26 mouse cellular contexts compared by ENCODE assay signal in genomic region chr10:79530241-79530640, GRCm38 (mm10). TPM values are rescaled to one million over a fixed set of nuclear protein-coding genes. Genes with fewer than 3 reads are reported as not detected.
DNase-seq lines count a peak whose midpoint lies in the region; ATAC-seq and TF ChIP-seq lines count a peak whose summit lies in the region.
"Had no signal": no experiment of that assay in that cellular context is flagged by ENCODE, and none has a peak within 500 bp of the region (broad histone marks: within the 10 kb centered on the region; RNA-seq: fewer than 3 reads in every experiment).

No protein-coding gene starts in this region.

- H3K4me2 ChIP-seq in forebrain, embryonic 13.5 days = no peak overlapping the region
- H3K4me2 ChIP-seq in intestine, postnatal 0 days (replicated peaks; ENCODE audit: low read depth) = 0 out of 2 replicates have a peak overlapping the region, but pooled peaks have one; percentile 13
- H3K4me2 ChIP-seq in intestine, embryonic 15.5 days (replicated peaks) = no peak overlapping the region; the same call in 1 of the 2 replicates
- no peak overlapping the region for H3K4me2 ChIP-seq in midbrain, embryonic 11.5 days
- H3K4me2 ChIP-seq: embryonic facial prominence, embryonic 12.5 days; heart, embryonic 13.5 days; liver, embryonic 13.5 days; midbrain, embryonic 15.5 days; neural tube, embryonic 15.5 days had no signal

- peaks cover 42% of the 10 kb centered on the region for H3K36me3 ChIP-seq in forebrain, embryonic 10.5 days (replicated peaks)
- peaks cover 6% of the 10 kb centered on the region for H3K36me3 ChIP-seq in forebrain, embryonic 13.5 days (ENCODE audit: poor library complexity, severe bottlenecking)
- peaks cover 39% of the 10 kb centered on the region for H3K36me3 ChIP-seq in intestine, postnatal 0 days (ENCODE audit: control insufficient read depth, insufficient read depth)
- H3K36me3 ChIP-seq in intestine, embryonic 15.5 days = 0 out of 2 replicates have a peak, but pooled peaks cover 12% of the 10 kb centered on the region
- peaks cover 20% of the 10 kb centered on the region for H3K36me3 ChIP-seq in midbrain, embryonic 10.5 days
- peaks cover 3% of the 10 kb centered on the region; the same call in 1 of the 2 replicates for H3K36me3 ChIP-seq in midbrain, embryonic 11.5 days (ENCODE audit: control insufficient read depth, insufficient read depth, low read length)
- H3K36me3 ChIP-seq: midbrain, embryonic 15.5 days had no signal

- H3K4me3 ChIP-seq in forebrain, embryonic 10.5 days = no peak overlapping the region
- no peak overlapping the region for H3K4me3 ChIP-seq in forebrain, embryonic 13.5 days
- no peak overlapping the region for H3K4me3 ChIP-seq in intestine, postnatal 0 days (ENCODE audit: low read depth, low read length)
- no peak overlapping the region for H3K4me3 ChIP-seq in intestine, embryonic 15.5 days (replicated peaks)
- no peak overlapping the region for H3K4me3 ChIP-seq in midbrain, embryonic 10.5 days
- no peak overlapping the region for H3K4me3 ChIP-seq in midbrain, embryonic 11.5 days (ENCODE audit: low read depth, low read length)
- H3K4me3 ChIP-seq: embryonic facial prominence, embryonic 12.5 days; erythroblast, embryonic 14.5 days; heart, embryonic 13.5 days; liver, embryonic 13.5 days; midbrain, embryonic 15.5 days; myocyte; neural tube, embryonic 15.5 days had no signal

- no peak for TF ChIP-seq CTCF in intestine, postnatal 0 days (IDR thresholded peaks at IDR 0.05; ENCODE audit: low read depth)

- H3K9ac ChIP-seq in forebrain, embryonic 13.5 days = no peak overlapping the region
- H3K9ac ChIP-seq in intestine, postnatal 0 days (ENCODE audit: low read depth, low read length) = no peak overlapping the region
- H3K9ac ChIP-seq in intestine, embryonic 15.5 days = no peak overlapping the region
- no peak overlapping the region for H3K9ac ChIP-seq in midbrain, embryonic 11.5 days (ENCODE audit: low read length)
- H3K9ac ChIP-seq: embryonic facial prominence, embryonic 12.5 days; forebrain, postnatal 0 days; heart, embryonic 13.5 days; liver, embryonic 13.5 days; midbrain, embryonic 15.5 days; neural tube, embryonic 15.5 days had no signal

- peak; percentile 12 for DNase-seq in forebrain, embryonic 10.5 days (ENCODE audit: extremely low spot score, low spot score)
- peak; percentile 11 for DNase-seq in midbrain, embryonic 10.5 days (ENCODE audit: low spot score)
- no peak for DNase-seq in midbrain, embryonic 11.5 days (ENCODE audit: low spot score, missing footprints)
- peak; percentile 16 to 47 for DNase-seq in urinary bladder, postnatal 4 days (ENCODE audit: low spot score in 2 of 2)
- no peak for DNase-seq in urinary bladder, adult 2 months (ENCODE audit: low spot score)
- DNase-seq: adrenal gland, adult 8-10 months; cerebellum, adult 9-10 months; forebrain, postnatal 0 days; kidney, adult 8-10 months; kidney, postnatal 14 days; liver, embryonic 13.5 days; right cerebral cortex, postnatal 14 days; thymus, postnatal 36 days had no signal

- ATAC-seq in forebrain, embryonic 13.5 days = no peak
- no peak for ATAC-seq in intestine, postnatal 0 days
- no peak for ATAC-seq in intestine, embryonic 15.5 days
- no peak for ATAC-seq in midbrain, embryonic 11.5 days (ENCODE audit: low FRiP score)
- ATAC-seq: CD4-positive, CD25-positive, alpha-beta regulatory T cell, adult 4 months; forebrain, postnatal 0 days; hindbrain, embryonic 16.5 days; midbrain, embryonic 15.5 days; Patski had no signal

- peaks cover 27% of the 10 kb centered on the region for H3K4me1 ChIP-seq in forebrain, embryonic 10.5 days
- peaks cover 17% of the 10 kb centered on the region for H3K4me1 ChIP-seq in forebrain, embryonic 13.5 days
- H3K4me1 ChIP-seq in intestine, postnatal 0 days (replicated peaks; ENCODE audit: control insufficient read depth, insufficient read depth, low read length) = no peaks in the 10 kb centered on the region
- H3K4me1 ChIP-seq in intestine, embryonic 15.5 days (replicated peaks) = 0 out of 2 replicates have a peak, but pooled peaks cover 8% of the 10 kb centered on the region
- peaks cover 22% of the 10 kb centered on the region for H3K4me1 ChIP-seq in midbrain, embryonic 10.5 days
- H3K4me1 ChIP-seq in midbrain, embryonic 11.5 days (ENCODE audit: control insufficient read depth, insufficient read depth, low read length) = 0 out of 2 replicates have a peak, but pooled peaks cover 7% of the 10 kb centered on the region
- H3K4me1 ChIP-seq: embryonic facial prominence, embryonic 12.5 days had no signal

- H3K27ac ChIP-seq in forebrain, embryonic 10.5 days = no peak overlapping the region
- no peak overlapping the region for H3K27ac ChIP-seq in forebrain, embryonic 13.5 days
- H3K27ac ChIP-seq in intestine, postnatal 0 days (ENCODE audit: low read depth, low read length) = no peak overlapping the region
- no peak overlapping the region for H3K27ac ChIP-seq in intestine, embryonic 15.5 days
- H3K27ac ChIP-seq in midbrain, embryonic 10.5 days (replicated peaks) = no peak overlapping the region
- H3K27ac ChIP-seq in midbrain, embryonic 11.5 days (ENCODE audit: low read depth, low read length) = no peak overlapping the region
- H3K27ac ChIP-seq: embryonic facial prominence, embryonic 12.5 days; heart, embryonic 13.5 days; liver, embryonic 13.5 days; midbrain, embryonic 15.5 days; neural tube, embryonic 15.5 days had no signal

- H3K27me3 ChIP-seq in forebrain, embryonic 10.5 days (ENCODE audit: poor library complexity, severe bottlenecking) = peaks cover 11% of the 10 kb centered on the region; the same call in 1 of the 2 replicates
- H3K27me3 ChIP-seq in forebrain, embryonic 13.5 days = peaks cover 5% of the 10 kb centered on the region; the same call in 1 of the 2 replicates
- H3K27me3 ChIP-seq in intestine, postnatal 0 days (replicated peaks; ENCODE audit: control insufficient read depth, insufficient read depth, low read length) = no peaks in the 10 kb centered on the region
- no peaks in the 10 kb centered on the region for H3K27me3 ChIP-seq in intestine, embryonic 15.5 days (replicated peaks)
- H3K27me3 ChIP-seq in midbrain, embryonic 10.5 days (ENCODE audit: low read depth, poor library complexity, severe bottlenecking) = peaks cover 21% of the 10 kb centered on the region
- H3K27me3 ChIP-seq in midbrain, embryonic 11.5 days (ENCODE audit: control insufficient read depth, insufficient read depth, low read length) = no peaks in the 10 kb centered on the region; the same call in 1 of the 2 replicates
- H3K27me3 ChIP-seq: embryonic facial prominence, embryonic 12.5 days; midbrain, embryonic 15.5 days; neural tube, embryonic 15.5 days; Patski had no signal

- 83% methylated on average over 8 of the region's 8 CpGs for WGBS in forebrain, embryonic 10.5 days
- 75% methylated on average over 8 of the region's 8 CpGs for WGBS in forebrain, embryonic 13.5 days
- 63% methylated on average over 8 of the region's 8 CpGs for WGBS in intestine, postnatal 0 days
- WGBS in intestine, embryonic 15.5 days = 64% methylated on average over 8 of the region's 8 CpGs
- 83% methylated on average over 8 of the region's 8 CpGs for WGBS in midbrain, embryonic 10.5 days
- 74% methylated on average over 8 of the region's 8 CpGs for WGBS in midbrain, embryonic 11.5 days

- H3K9me3 ChIP-seq in forebrain, embryonic 10.5 days = no peaks in the 10 kb centered on the region
- H3K9me3 ChIP-seq in forebrain, embryonic 13.5 days (replicated peaks) = no peaks in the 10 kb centered on the region
- no peaks in the 10 kb centered on the region for H3K9me3 ChIP-seq in intestine, postnatal 0 days (ENCODE audit: control insufficient read depth)
- no peaks in the 10 kb centered on the region for H3K9me3 ChIP-seq in intestine, embryonic 15.5 days
- no peaks in the 10 kb centered on the region for H3K9me3 ChIP-seq in midbrain, embryonic 10.5 days (replicated peaks)
- no peaks in the 10 kb centered on the region for H3K9me3 ChIP-seq in midbrain, embryonic 11.5 days (ENCODE audit: control insufficient read depth, low read length)
- H3K9me3 ChIP-seq: embryonic facial prominence, embryonic 12.5 days; heart, embryonic 13.5 days; liver, embryonic 13.5 days; midbrain, embryonic 15.5 days; neural tube, embryonic 15.5 days had no signal

RNA-seq across cellular contexts. Expression of gene Plpp2, which starts 3.4 kb away (rescaled TPM):
- 26.0 and 28.8 TPM in 2 replicates for polyA plus RNA-seq in forebrain, embryonic 10.5 days (2016; fragmentation: Nextera tagmentation; extraction: Ambion mirVana)
- polyA plus RNA-seq in forebrain, embryonic 13.5 days (2015; fragmentation: Nextera tagmentation; extraction: Ambion mirVana) = 7.0 and 7.9 TPM in 2 replicates
- 141 TPM in 2 replicates for polyA plus RNA-seq in intestine, postnatal 0 days (2015; fragmentation: Nextera tagmentation; extraction: Ambion mirVana)
- polyA plus RNA-seq in intestine, embryonic 15.5 days (2015; fragmentation: Nextera tagmentation; extraction: Ambion mirVana) = 106 and 121 TPM in 2 replicates
- polyA plus RNA-seq in midbrain, embryonic 10.5 days (2016; fragmentation: Nextera tagmentation; extraction: Ambion mirVana) = 19.8 and 23.6 TPM in 2 replicates
- 10.5 and 13.4 TPM in 2 replicates for polyA plus RNA-seq in midbrain, embryonic 11.5 days (2014; fragmentation: Nextera tagmentation; extraction: Ambion mirVana)
- 21.5 and 29.1 TPM in 2 replicates for polyA plus RNA-seq in urinary bladder, adult 2 months (2012; rRNA removed)

RNA-seq across cellular contexts. Expression of gene Mier2, which starts 24.8 kb away (rescaled TPM):
- polyA plus RNA-seq in forebrain, embryonic 10.5 days (2016; fragmentation: Nextera tagmentation; extraction: Ambion mirVana) = 65.0 and 73.5 TPM in 2 replicates
- polyA plus RNA-seq in forebrain, embryonic 13.5 days (2015; fragmentation: Nextera tagmentation; extraction: Ambion mirVana) = 53.9 and 60.2 TPM in 2 replicates
- polyA plus RNA-seq in intestine, postnatal 0 days (2015; fragmentation: Nextera tagmentation; extraction: Ambion mirVana) = 15.6 and 16.2 TPM in 2 replicates
- polyA plus RNA-seq in intestine, embryonic 15.5 days (2015; fragmentation: Nextera tagmentation; extraction: Ambion mirVana) = 40.5 and 44.3 TPM in 2 replicates
- polyA plus RNA-seq in midbrain, embryonic 10.5 days (2016; fragmentation: Nextera tagmentation; extraction: Ambion mirVana) = 69.9 and 72.8 TPM in 2 replicates
- polyA plus RNA-seq in midbrain, embryonic 11.5 days (2014; fragmentation: Nextera tagmentation; extraction: Ambion mirVana) = 33.0 and 41.8 TPM in 2 replicates
- 54.3 and 59.5 TPM in 2 replicates for polyA plus RNA-seq in urinary bladder, adult 2 months (2012; rRNA removed)

RNA-seq across cellular contexts. Expression of gene Theg, which starts 56.9 kb away (rescaled TPM):
- polyA plus RNA-seq in forebrain, embryonic 10.5 days (2016; fragmentation: Nextera tagmentation; extraction: Ambion mirVana) = not detected in 2 replicates
- polyA plus RNA-seq in forebrain, embryonic 13.5 days (2015; fragmentation: Nextera tagmentation; extraction: Ambion mirVana) = not detected in 2 replicates
- polyA plus RNA-seq in intestine, postnatal 0 days (2015; fragmentation: Nextera tagmentation; extraction: Ambion mirVana) = not detected in 2 replicates
- not detected in 2 replicates for polyA plus RNA-seq in intestine, embryonic 15.5 days (2015; fragmentation: Nextera tagmentation; extraction: Ambion mirVana)
- polyA plus RNA-seq in midbrain, embryonic 10.5 days (2016; fragmentation: Nextera tagmentation; extraction: Ambion mirVana) = not detected in 2 replicates
- not detected in 2 replicates for polyA plus RNA-seq in midbrain, embryonic 11.5 days (2014; fragmentation: Nextera tagmentation; extraction: Ambion mirVana)
- polyA plus RNA-seq in urinary bladder, adult 2 months (2012; rRNA removed) = not detected in 2 replicates
- polyA plus RNA-seq: CD4-positive, CD25-positive, alpha-beta regulatory T cell, adult 4 months; embryonic facial prominence, embryonic 12.5 days; erythroblast, embryonic 14.5 days; forebrain, postnatal 0 days; heart, embryonic 13.5 days; hindbrain, embryonic 16.5 days; liver, embryonic 13.5 days; lung, embryonic 16.5 days; midbrain, embryonic 15.5 days; myocyte; Patski had no signal

Comparison
In these comparisons a context has a peak if more than half of its experiments do, and no peak if none do; other contexts are left out.
1. DNase-seq: peak in forebrain, embryonic 10.5 days (single experiment), midbrain, embryonic 10.5 days (single experiment) and urinary bladder, postnatal 4 days (2 of 2); none in midbrain, embryonic 11.5 days (single experiment) and urinary bladder, adult 2 months (single experiment).